Mouse (Mus musculus) right cerebral cortex, adult 18-20 months (tissue): ENCODE results near the gene 1700001C19Rik.

Experiments used
- DNase-seq: peaks from one replicate; pipeline ENCODE4 v3.0.0; 2022; ENCODE audit warnings: mixed read lengths

Gene 1700001C19Rik

DNA sequence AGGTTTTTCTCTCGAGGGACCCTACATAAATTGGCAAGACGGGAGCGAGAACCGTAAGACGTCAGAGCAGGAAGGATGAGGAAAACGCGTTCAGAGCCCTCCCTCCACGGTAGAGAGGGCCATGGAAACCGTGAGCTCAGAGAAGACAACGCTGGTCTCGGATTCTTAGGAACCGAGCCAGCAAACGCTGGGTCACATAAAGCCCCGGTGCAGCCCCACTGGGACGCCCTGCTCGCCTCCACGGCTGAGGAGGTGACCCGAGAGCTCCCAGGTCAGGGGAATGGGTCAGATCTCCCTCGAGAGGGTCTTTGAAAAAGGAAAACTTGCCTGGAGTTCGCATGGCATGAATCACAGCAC is 68.1 kb downstream of the 1700001C19Rik start:
- no peak for DNase-seq

DNA sequence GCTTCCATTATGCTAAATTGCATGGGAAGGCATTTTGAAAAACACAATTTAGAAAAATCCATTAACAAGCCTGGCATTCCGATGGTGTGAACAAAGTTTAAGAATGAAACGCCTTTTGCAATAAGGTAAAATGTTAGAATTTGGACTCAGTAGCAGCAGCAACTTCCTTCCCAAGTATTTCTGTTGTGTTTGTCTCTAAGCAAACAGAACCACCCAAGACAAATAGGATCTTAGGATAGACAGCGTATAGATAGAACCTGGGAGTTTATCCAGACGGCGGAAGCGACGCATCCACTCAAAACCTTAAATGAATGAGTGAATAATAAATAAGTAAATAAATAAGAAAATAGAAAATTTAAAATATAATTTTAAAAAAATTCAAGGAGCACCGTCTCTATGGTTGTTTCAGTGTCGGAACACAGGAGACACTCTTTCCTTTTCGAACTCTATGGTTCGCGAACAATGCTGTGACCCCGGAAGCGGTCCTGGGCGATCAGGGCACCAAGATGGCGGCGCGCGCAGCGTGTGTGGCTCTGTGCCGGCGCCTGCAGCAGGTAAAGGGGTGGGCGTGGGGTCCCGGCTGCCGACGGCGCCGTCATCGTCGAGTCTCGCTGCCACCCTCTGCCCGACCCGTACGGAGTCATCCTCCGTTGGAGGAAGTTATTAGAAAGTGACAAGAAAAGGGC is 68.6 kb downstream of the 1700001C19Rik start, which contains the start of gene Mrps10:
Mrps10 (plus strand) TSS at position 487 of the 686 bp plus-strand sequence.
- peak; percentile 90 for DNase-seq
